Mouse (Mus musculus): ENCODE results near the gene R3hcc1l. TPM values are rescaled to one million over a fixed set of nuclear protein-coding genes. Genes with fewer than 3 reads are reported as not detected.

R3hcc1l gene
- polyA plus RNA-seq, 1 experiment from 2014 or later, result 19.9 TPM

GRCm38 (mm10) chr19:42567020-42567419, 48.5 kb downstream of the R3hcc1l start:
- no peak overlapping the region for H3K4me3 ChIP-seq (ENCODE audit: low read length)
- H3K4me2 ChIP-seq (ENCODE audit: low read depth, low read length), result no peak overlapping the region
- no peak overlapping the region for H3K9ac ChIP-seq (ENCODE audit: low read depth, low read length)
- ATAC-seq, result no peak
- H3K9me3 ChIP-seq (ENCODE audit: control insufficient read depth, low read length), result no peaks in the 10 kb centered on the region
- no peak overlapping the region for H3K27ac ChIP-seq (ENCODE audit: low read length)
- no peaks in the 10 kb centered on the region for H3K36me3 ChIP-seq (ENCODE audit: control insufficient read depth, insufficient read depth, low read length)
- H3K4me1 ChIP-seq (ENCODE audit: control insufficient read depth, insufficient read depth, low read length), result no peaks in the 10 kb centered on the region
- H3K27me3 ChIP-seq (replicated peaks; ENCODE audit: control insufficient read depth, insufficient read depth, low read length), result no peaks in the 10 kb centered on the region

DNA sequence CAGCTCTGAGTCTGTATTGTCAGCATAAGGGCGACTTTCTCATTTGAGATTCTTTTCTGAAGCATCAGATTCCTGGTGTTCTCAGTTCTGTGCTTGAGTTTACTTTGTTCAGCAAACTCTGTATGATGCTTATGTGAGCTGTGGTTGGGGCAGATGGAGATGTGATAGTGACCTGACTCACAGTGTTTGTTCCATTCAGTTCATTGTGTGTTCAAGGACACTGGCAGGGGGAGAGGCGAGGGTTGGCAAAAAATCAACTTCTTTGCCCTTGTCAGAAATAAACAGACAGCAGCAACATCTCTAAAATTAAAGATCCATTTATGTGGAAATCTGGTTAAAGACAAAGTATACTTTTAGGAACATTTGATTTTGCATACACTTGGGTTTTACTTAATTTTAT, 50.5 kb downstream of the R3hcc1l start:
- Histone ChIP-seq H3K4me1 (ENCODE audit: control insufficient read depth, insufficient read depth, low read length) (no peaks in the 10 kb centered on the region), H3K9me3 (ENCODE audit: control insufficient read depth, low read length) (no peaks in the 10 kb centered on the region), H3K4me3 (ENCODE audit: low read length) (no peak overlapping the region), H3K9ac (ENCODE audit: low read depth, low read length) (no peak overlapping the region), H3K36me3 (ENCODE audit: control insufficient read depth, insufficient read depth, low read length) (no peaks in the 10 kb centered on the region), H3K27ac (ENCODE audit: low read length) (no peak overlapping the region), H3K4me2 (ENCODE audit: low read depth, low read length) (no peak overlapping the region), H3K27me3 (replicated peaks; ENCODE audit: control insufficient read depth, insufficient read depth, low read length) (no peaks in the 10 kb centered on the region)
- ATAC-seq, result no peak
- 74% methylated on average over 2 of the region's 2 CpGs for WGBS

- Histone ChIP-seq H3K4me2 (ENCODE audit: low read depth, low read length) (no peak overlapping the region), H3K4me3 (ENCODE audit: low read length) (no peak overlapping the region), H3K4me1 (ENCODE audit: control insufficient read depth, insufficient read depth, low read length) (no peaks in the 10 kb centered on the region), H3K9me3 (ENCODE audit: control insufficient read depth, low read length) (no peaks in the 10 kb centered on the region), H3K27ac (ENCODE audit: low read length) (no peak overlapping the region), H3K9ac (ENCODE audit: low read depth, low read length) (no peak overlapping the region), H3K27me3 (replicated peaks; ENCODE audit: control insufficient read depth, insufficient read depth, low read length) (no peaks in the 10 kb centered on the region), H3K36me3 (ENCODE audit: control insufficient read depth, insufficient read depth, low read length) (no peaks in the 10 kb centered on the region)
- WGBS, result 83% methylated on average over 4 of the region's 4 CpGs
- ATAC-seq, result no peak
Observed at GRCm38 (mm10) chr19:42571291-42571690, 52.7 kb downstream of the R3hcc1l start.

DNA sequence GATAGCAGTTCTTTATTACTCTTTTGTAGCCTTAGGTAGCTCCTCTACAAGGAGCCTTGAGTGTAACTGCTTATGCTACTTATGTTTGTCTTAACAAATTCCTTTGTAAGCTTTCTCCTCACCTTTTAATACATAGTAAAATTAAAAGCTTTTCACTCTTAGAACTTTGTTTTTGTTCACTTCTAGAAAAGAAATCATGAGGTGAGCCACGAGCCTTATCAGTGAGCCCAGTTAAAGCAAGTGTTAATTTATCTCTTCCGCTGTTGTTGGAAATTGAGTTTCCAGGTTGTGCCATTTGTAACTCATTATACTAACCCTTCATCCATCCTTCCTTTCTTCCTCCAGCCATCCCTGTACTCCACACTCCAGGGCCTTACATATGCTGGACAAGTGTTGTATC, 56.8 kb downstream of the R3hcc1l start:
- no peak overlapping the region for H3K9ac ChIP-seq (ENCODE audit: low read depth, low read length)
- no peaks in the 10 kb centered on the region for H3K27me3 ChIP-seq (replicated peaks; ENCODE audit: control insufficient read depth, insufficient read depth, low read length)
- H3K4me2 ChIP-seq (ENCODE audit: low read depth, low read length), result no peak overlapping the region
- no peaks in the 10 kb centered on the region for H3K36me3 ChIP-seq (ENCODE audit: control insufficient read depth, insufficient read depth, low read length)
- no peak overlapping the region for H3K4me3 ChIP-seq (ENCODE audit: low read length)
- WGBS, result 79% methylated on average over 2 of the region's 2 CpGs
- H3K4me1 ChIP-seq (ENCODE audit: control insufficient read depth, insufficient read depth, low read length), result no peaks in the 10 kb centered on the region
- no peak overlapping the region for H3K27ac ChIP-seq (ENCODE audit: low read length)
- no peaks in the 10 kb centered on the region for H3K9me3 ChIP-seq (ENCODE audit: control insufficient read depth, low read length)
- no peak for ATAC-seq

GRCm38 (mm10) chr19:42576856-42577255, 58.3 kb downstream of the R3hcc1l start:
- Histone ChIP-seq H3K36me3 (ENCODE audit: control insufficient read depth, insufficient read depth, low read length) (no peaks in the 10 kb centered on the region), H3K9me3 (ENCODE audit: control insufficient read depth, low read length) (no peaks in the 10 kb centered on the region), H3K4me3 (ENCODE audit: low read length) (no peak overlapping the region), H3K27me3 (replicated peaks; ENCODE audit: control insufficient read depth, insufficient read depth, low read length) (no peaks in the 10 kb centered on the region), H3K9ac (ENCODE audit: low read depth, low read length) (no peak overlapping the region), H3K4me2 (ENCODE audit: low read depth, low read length) (no peak overlapping the region), H3K4me1 (ENCODE audit: control insufficient read depth, insufficient read depth, low read length) (no peaks in the 10 kb centered on the region), H3K27ac (ENCODE audit: low read length) (no peak overlapping the region)
- WGBS, result 100% methylated on average over 1 of the region's 1 CpGs
- no peak for ATAC-seq

DNA sequence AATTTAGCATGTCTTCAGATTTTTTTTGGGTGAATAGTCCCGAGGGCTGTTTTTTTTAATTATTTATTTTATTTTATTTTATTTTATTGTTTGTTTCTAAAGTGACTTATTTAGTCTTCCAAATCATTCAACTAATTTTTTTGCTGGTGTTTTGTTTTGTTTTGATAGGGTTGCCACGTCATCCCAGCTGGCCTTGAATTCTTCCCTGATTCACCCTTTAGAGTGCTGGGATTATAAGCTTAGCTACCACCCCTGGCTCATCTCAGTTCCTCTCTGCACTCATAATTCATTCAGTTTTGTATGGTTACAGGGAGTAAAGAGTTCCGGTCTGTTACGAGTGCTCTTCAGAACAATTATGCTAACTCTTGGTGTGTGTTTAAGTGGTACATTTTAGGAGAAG, 60.1 kb downstream of the R3hcc1l start:
- ATAC-seq, result no peak
- no peaks in the 10 kb centered on the region for H3K27me3 ChIP-seq (replicated peaks; ENCODE audit: control insufficient read depth, insufficient read depth, low read length)
- H3K9ac ChIP-seq (ENCODE audit: low read depth, low read length), result no peak overlapping the region
- 82% methylated on average over 4 of the region's 4 CpGs for WGBS
- H3K4me1 ChIP-seq (ENCODE audit: control insufficient read depth, insufficient read depth, low read length), result no peaks in the 10 kb centered on the region
- H3K27ac ChIP-seq (ENCODE audit: low read length), result no peak overlapping the region
- no peaks in the 10 kb centered on the region for H3K36me3 ChIP-seq (ENCODE audit: control insufficient read depth, insufficient read depth, low read length)
- no peak overlapping the region for H3K4me3 ChIP-seq (ENCODE audit: low read length)
- H3K9me3 ChIP-seq (ENCODE audit: control insufficient read depth, low read length), result no peaks in the 10 kb centered on the region
- H3K4me2 ChIP-seq (ENCODE audit: low read depth, low read length), result no peak overlapping the region

GRCm38 (mm10) chr19:42580701-42581100, 62.1 kb downstream of the R3hcc1l start:
- Histone ChIP-seq H3K4me3 (ENCODE audit: low read length) (no peak overlapping the region), H3K36me3 (ENCODE audit: control insufficient read depth, insufficient read depth, low read length) (no peaks in the 10 kb centered on the region), H3K27me3 (replicated peaks; ENCODE audit: control insufficient read depth, insufficient read depth, low read length) (no peaks in the 10 kb centered on the region), H3K27ac (ENCODE audit: low read length) (no peak overlapping the region), H3K9ac (ENCODE audit: low read depth, low read length) (no peak overlapping the region), H3K4me2 (ENCODE audit: low read depth, low read length) (no peak overlapping the region), H3K4me1 (ENCODE audit: control insufficient read depth, insufficient read depth, low read length) (no peaks in the 10 kb centered on the region), H3K9me3 (ENCODE audit: control insufficient read depth, low read length) (no peaks in the 10 kb centered on the region)
- no peak for ATAC-seq
- 37% methylated on average over 4 of the region's 4 CpGs for WGBS

- no peak overlapping the region for H3K27ac ChIP-seq (ENCODE audit: low read length)
- ATAC-seq, result no peak
- H3K27me3 ChIP-seq (replicated peaks; ENCODE audit: control insufficient read depth, insufficient read depth, low read length), result no peaks in the 10 kb centered on the region
- H3K9ac ChIP-seq (ENCODE audit: low read depth, low read length), result no peak overlapping the region
- no peaks in the 10 kb centered on the region for H3K36me3 ChIP-seq (ENCODE audit: control insufficient read depth, insufficient read depth, low read length)
- H3K4me2 ChIP-seq (ENCODE audit: low read depth, low read length), result no peak overlapping the region
- H3K9me3 ChIP-seq (ENCODE audit: control insufficient read depth, low read length), result no peaks in the 10 kb centered on the region
- H3K4me3 ChIP-seq (ENCODE audit: low read length), result no peak overlapping the region
- WGBS, result 88% methylated on average over 13 of the region's 13 CpGs
- H3K4me1 ChIP-seq (ENCODE audit: control insufficient read depth, insufficient read depth, low read length), result no peaks in the 10 kb centered on the region
Observed at GRCm38 (mm10) chr19:42582811-42583370, 64.3 kb downstream of the R3hcc1l start.

DNA sequence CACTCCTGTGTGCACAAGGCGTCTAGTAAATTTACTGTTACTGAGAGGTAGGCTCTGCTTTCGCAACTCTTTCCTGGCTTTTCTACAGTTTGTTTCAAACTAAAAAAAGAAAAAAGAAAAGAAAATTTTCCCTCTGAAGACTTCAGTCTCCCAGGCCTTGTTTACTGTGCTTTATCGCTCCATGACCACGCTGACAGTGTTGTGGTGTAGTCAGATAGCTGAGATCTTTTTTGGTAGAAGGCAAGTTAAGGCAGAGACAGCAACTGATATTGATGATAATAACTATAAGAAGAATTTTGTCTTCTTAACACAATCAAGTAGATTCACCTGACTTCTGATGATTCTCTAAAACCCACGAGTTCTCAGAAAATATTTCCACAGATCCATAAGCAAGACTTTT, 65.1 kb downstream of the R3hcc1l start:
- no peak overlapping the region for H3K4me3 ChIP-seq (ENCODE audit: low read length)
- WGBS, result 90% methylated on average over 5 of the region's 5 CpGs
- H3K27ac ChIP-seq (ENCODE audit: low read length), result no peak overlapping the region
- peaks cover 7% of the 10 kb centered on the region; the same call in 1 of the 2 replicates for H3K4me1 ChIP-seq (ENCODE audit: control insufficient read depth, insufficient read depth, low read length)
- H3K27me3 ChIP-seq (replicated peaks; ENCODE audit: control insufficient read depth, insufficient read depth, low read length), result no peaks in the 10 kb centered on the region
- no peaks in the 10 kb centered on the region for H3K9me3 ChIP-seq (ENCODE audit: control insufficient read depth, low read length)
- no peaks in the 10 kb centered on the region for H3K36me3 ChIP-seq (ENCODE audit: control insufficient read depth, insufficient read depth, low read length)
- no peak overlapping the region for H3K9ac ChIP-seq (ENCODE audit: low read depth, low read length)
- no peak for ATAC-seq
- H3K4me2 ChIP-seq (ENCODE audit: low read depth, low read length), result no peak overlapping the region

DNA sequence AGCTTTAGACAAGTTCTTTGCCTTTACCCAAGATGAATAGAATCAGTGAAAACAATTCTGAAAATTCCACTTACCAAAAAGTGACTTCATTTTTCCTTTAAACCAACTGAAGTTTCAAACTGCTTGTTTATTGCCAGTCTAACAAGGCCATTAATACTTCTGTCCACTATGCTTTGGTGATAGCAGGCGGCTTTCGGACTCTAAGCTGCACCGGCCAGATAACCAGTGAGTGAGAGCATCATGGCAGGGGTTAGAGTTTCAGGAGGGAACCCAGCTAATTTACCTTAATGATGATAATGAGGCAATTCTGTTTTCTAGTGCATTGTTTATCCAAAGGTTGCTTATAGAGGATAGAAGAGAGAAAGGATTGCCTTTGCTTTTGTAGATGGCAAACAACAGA, 65.6 kb downstream of the R3hcc1l start:
- Histone ChIP-seq H3K27ac (ENCODE audit: low read length) (no peak overlapping the region), H3K9me3 (ENCODE audit: control insufficient read depth, low read length) (no peaks in the 10 kb centered on the region), H3K9ac (ENCODE audit: low read depth, low read length) (no peak overlapping the region), H3K4me3 (ENCODE audit: low read length) (no peak overlapping the region), H3K36me3 (ENCODE audit: control insufficient read depth, insufficient read depth, low read length) (no peaks in the 10 kb centered on the region), H3K4me2 (ENCODE audit: low read depth, low read length) (no peak overlapping the region), H3K4me1 (ENCODE audit: control insufficient read depth, insufficient read depth, low read length) (peaks cover 7% of the 10 kb centered on the region; the same call in 1 of the 2 replicates), H3K27me3 (replicated peaks; ENCODE audit: control insufficient read depth, insufficient read depth, low read length) (no peaks in the 10 kb centered on the region)
- 80% methylated on average over 3 of the region's 3 CpGs for WGBS
- ATAC-seq, result no peak

All from intestine, embryonic 16.5 days (tissue).